Mouse (Mus musculus) ES-Bruce4 (cell line): Measurements from ENCODE around the gene Ubqln4. TPM values are rescaled to one million over a fixed set of nuclear protein-coding genes. Genes with fewer than 3 reads are reported as not detected.

Experiments used
- H3K27ac ChIP-seq: 2 replicates; pipeline ENCODE4 v1.5.1; 2012; ENCODE audit warnings: low read length, inconsistent platforms; ENCODE audit not compliant: insufficient read depth
- H3K27me3 ChIP-seq: 2 replicates; pipeline ENCODE4 v1.6.1; 2012; ENCODE audit warnings: mild to moderate bottlenecking, low read length, inconsistent platforms; ENCODE audit not compliant: control insufficient read depth, poor library complexity, insufficient read depth, severe bottlenecking
- H3K36me3 ChIP-seq: 2 replicates; pipeline ENCODE4 v1.6.1; 2012; ENCODE audit warnings: inconsistent platforms, mild to moderate bottlenecking, low read length, moderate library complexity; ENCODE audit not compliant: control insufficient read depth, poor library complexity, insufficient read depth, severe bottlenecking
- H3K4me1 ChIP-seq: one replicate; pipeline ENCODE4 v1.8.1; 2011; ENCODE audit warnings: low read length; ENCODE audit not compliant: control insufficient read depth, insufficient read depth
- H3K4me3 ChIP-seq: 2 replicates; pipeline ENCODE4 v1.5.1; 2011; ENCODE audit warnings: low read depth, mild to moderate bottlenecking, low read length
- H3K9ac ChIP-seq: 2 replicates; pipeline ENCODE4 v1.6.1; 2012; ENCODE audit warnings: low read depth, mild to moderate bottlenecking, inconsistent platforms; ENCODE audit not compliant: poor library complexity, severe bottlenecking
- H3K9me3 ChIP-seq: replicated peaks from 2 replicates; pipeline ENCODE4 v1.6.1; 2012; ENCODE audit warnings: mild to moderate bottlenecking, low read length, inconsistent platforms; ENCODE audit not compliant: control insufficient read depth, poor library complexity, insufficient read depth, severe bottlenecking
- CTCF ChIP-seq: IDR thresholded peaks from one replicate; pipeline ENCODE4 v1.8.1; 2011; ENCODE audit warnings: low read depth, low read length
- EP300 ChIP-seq: IDR thresholded peaks from 2 replicates; pipeline ENCODE4 v1.6.1; 2011; ENCODE audit warnings: low read depth, low read length; ENCODE audit not compliant: insufficient read depth
- POLR2A ChIP-seq: IDR thresholded peaks from one replicate; pipeline ENCODE4 v1.8.1; 2011; ENCODE audit warnings: low read length; ENCODE audit not compliant: insufficient read depth
- polyA plus RNA-seq: library from polyadenylated mRNA; stranded (reverse); fragments of >200 nt; gene quantifications from 2 replicates; pipeline ENCODE4 v1.2.4, GENCODE M21; 2011; ENCODE audit warnings: low read depth; ENCODE audit not compliant: missing spikeins, insufficient read depth, insufficient read length

Gene Ubqln4
- polyA plus RNA-seq, 1 experiment, result 118 TPM

DNA sequence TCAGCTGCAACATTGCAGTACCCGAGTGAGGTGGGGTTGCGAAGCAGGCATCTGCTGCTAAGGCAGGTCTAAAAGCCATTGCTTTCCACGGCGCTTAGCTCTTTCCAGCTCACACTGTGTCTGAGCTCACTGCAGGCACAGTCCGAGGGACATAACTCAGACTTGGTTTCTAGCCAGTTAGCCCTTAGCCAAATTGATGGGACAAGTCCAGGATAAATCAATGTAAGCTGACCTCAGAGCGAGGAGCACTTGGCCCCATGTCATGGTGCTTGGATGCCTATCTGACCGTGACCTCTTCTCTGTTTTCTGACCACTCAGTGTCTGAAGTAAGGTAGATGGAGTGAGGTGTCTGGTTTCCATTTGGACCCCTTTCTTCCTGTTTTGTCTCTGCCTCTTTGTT lies 10.4 kb downstream of the Ubqln4 start:
- Histone ChIP-seq H3K9me3 (no peaks in the 10 kb centered on the region), H3K27ac (peak overlapping the region; percentile 49), H3K4me3 (no peak overlapping the region), H3K27me3 (no peaks in the 10 kb centered on the region), H3K36me3 (peaks cover 87% of the 10 kb centered on the region), H3K4me1 (peaks cover 2% of the 10 kb centered on the region), H3K9ac (no peak overlapping the region; the same call in 1 of the 2 replicates)
- TF ChIP-seq EP300 (no peak), CTCF (no peak), POLR2A (no peak)

DNA sequence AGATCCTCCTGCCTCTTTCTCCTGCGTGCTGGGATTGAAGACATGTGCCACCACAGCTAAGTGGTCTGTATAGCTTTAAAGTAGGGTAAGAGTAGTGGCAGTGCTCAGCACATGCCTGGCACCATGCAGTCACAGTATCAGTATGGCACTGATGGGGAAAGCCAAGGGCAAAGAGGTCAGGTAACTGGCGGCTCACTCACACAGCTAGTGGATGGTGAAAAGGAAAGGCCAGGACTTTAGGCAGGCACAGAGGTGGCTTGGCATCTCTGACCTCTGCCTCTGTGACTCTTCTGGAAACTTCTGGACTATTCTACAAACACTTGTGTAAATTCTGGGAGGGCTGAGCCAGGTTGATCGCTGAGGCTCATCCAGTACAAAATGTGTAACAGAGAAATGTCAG lies 12.6 kb downstream of the Ubqln4 start:
- H3K36me3 ChIP-seq, result peaks cover 72% of the 10 kb centered on the region
- no peak overlapping the region for H3K4me3 ChIP-seq
- peaks cover 2% of the 10 kb centered on the region for H3K4me1 ChIP-seq
- H3K9ac ChIP-seq, result no peak overlapping the region
- H3K27me3 ChIP-seq, result no peaks in the 10 kb centered on the region
- peak overlapping the region; percentile 97; the same call in 1 of the 2 replicates for H3K27ac ChIP-seq
- H3K9me3 ChIP-seq, result peaks cover 4% of the 10 kb centered on the region
- TF ChIP-seq CTCF, result no peak
- TF ChIP-seq EP300, result no peak
- no peak for TF ChIP-seq POLR2A

DNA sequence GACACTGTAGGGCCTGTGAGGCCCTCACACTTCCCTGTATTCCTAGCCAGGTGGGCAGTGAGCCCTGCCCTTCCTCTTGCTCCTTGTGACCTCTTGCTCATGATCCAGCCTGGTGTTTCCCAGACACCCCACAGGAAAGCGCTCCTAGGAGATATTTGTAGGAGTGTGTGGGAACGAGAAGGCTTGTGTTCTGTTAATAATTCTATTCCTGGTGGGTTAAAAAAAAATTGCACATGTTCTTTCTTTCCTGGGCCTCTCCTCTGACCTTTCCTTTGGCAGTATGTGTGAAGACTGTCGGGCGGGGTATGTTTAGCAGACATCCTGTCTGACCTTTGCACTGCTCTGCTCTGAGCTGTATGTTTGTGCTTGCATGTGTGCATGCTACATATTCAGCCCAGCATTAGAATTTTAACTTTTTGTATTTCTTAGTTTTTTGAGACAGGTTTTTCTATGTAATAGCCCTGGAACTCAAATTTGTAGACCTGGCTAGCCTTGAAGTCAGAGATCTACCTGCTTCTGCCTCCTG lies 13.0 kb downstream of the Ubqln4 start:
- Histone ChIP-seq H3K36me3 (peaks cover 70% of the 10 kb centered on the region), H3K4me3 (no peak overlapping the region), H3K9ac (no peak overlapping the region), H3K9me3 (peaks cover 4% of the 10 kb centered on the region), H3K27me3 (no peaks in the 10 kb centered on the region), H3K4me1 (peaks cover 2% of the 10 kb centered on the region), H3K27ac (peak overlapping the region; percentile 97; the same call in 1 of the 2 replicates)
- TF ChIP-seq POLR2A (no peak), EP300 (no peak), CTCF (no peak)

DNA sequence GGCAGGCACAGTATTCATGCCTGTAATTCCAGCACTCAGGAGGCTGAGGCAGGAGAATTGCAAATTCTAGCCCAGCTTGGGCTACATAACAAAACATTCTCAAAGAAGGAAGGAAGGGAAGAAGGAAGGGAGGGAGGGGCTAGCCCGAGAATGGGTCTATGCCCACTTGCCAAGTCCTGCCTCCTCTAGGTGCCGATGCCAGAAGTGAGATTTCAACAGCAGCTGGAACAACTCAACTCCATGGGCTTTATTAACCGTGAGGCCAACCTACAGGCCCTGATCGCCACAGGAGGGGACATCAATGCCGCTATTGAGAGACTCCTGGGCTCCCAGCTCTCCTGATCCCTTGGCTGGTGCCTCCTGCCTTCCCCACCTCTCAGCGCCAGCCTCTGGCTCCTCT lies 14.3 kb downstream of the Ubqln4 start:
- TF ChIP-seq CTCF, result no peak
- Histone ChIP-seq H3K36me3 (peaks cover 62% of the 10 kb centered on the region), H3K9me3 (peaks cover 4% of the 10 kb centered on the region), H3K4me3 (peak overlapping the region; percentile 48), H3K9ac (peak overlapping the region; percentile 72), H3K27me3 (no peaks in the 10 kb centered on the region), H3K4me1 (peaks cover 2% of the 10 kb centered on the region), H3K27ac (peak overlapping the region; percentile 97)

DNA sequence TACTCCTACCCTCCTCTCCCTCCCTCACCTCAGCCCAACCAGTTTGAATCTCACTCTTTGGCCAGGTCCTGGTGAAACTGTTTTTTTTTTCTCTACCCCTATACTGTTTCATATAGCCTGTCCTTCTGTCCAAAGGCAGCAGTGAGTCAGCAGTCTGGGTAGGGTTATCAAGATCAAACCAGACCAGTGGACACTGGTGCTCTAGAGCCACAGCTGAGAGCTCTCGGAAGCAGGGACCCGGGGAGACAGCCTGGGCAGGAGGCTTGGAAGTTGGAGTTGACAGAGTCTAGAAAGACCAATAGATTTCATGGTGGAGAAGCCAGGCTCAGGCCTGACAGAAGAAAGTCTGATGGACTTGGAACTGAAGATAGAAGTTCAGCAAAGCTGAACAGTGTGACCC lies 15.1 kb downstream of the Ubqln4 start:
- Histone ChIP-seq H3K36me3 (peaks cover 55% of the 10 kb centered on the region), H3K4me3 (peak overlapping the region; percentile 48), H3K9ac (peak overlapping the region; percentile 72), H3K27ac (peak overlapping the region; percentile 97), H3K27me3 (no peaks in the 10 kb centered on the region), H3K4me1 (peaks cover 2% of the 10 kb centered on the region), H3K9me3 (peaks cover 4% of the 10 kb centered on the region)
- TF ChIP-seq POLR2A (no peak), CTCF (no peak), EP300 (no peak)

DNA sequence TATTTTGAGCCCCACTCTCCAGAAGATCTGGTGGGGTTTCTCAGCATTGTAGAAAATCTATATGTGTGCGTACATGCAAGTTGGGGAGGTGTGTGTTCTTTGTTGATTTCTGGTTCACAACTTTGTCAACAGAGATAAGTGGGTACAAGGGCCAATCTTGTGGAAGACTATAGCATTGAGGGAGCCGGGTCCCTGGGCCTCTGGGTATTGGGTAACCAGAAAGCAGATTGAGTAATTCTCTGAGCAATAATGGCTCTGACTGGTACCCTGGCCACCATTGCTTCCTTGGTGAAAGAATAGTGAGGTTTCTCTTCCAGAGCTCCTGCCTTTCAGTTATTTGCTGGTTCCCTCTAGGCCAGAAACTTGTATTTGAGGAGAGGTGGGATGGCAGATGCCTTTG lies 15.5 kb downstream of the Ubqln4 start:
- H3K4me3 ChIP-seq, result peak overlapping the region; percentile 69
- H3K36me3 ChIP-seq, result peaks cover 50% of the 10 kb centered on the region

More for the DNA sequence above, 15.5 kb downstream of the Ubqln4 start:
- Histone ChIP-seq H3K9ac (peak overlapping the region; percentile 72), H3K27me3 (no peaks in the 10 kb centered on the region), H3K27ac (peak overlapping the region; percentile 97), H3K9me3 (peaks cover 4% of the 10 kb centered on the region), H3K4me1 (peaks cover 4% of the 10 kb centered on the region)
- no peak for TF ChIP-seq CTCF
- no peak for TF ChIP-seq POLR2A
- TF ChIP-seq EP300, result no peak
